Mouse (Mus musculus) kidney, postnatal 0 days (tissue): ENCODE measurements around the gene Atxn7l2. TPM values are rescaled to one million over a fixed set of nuclear protein-coding genes. Genes with fewer than 3 reads are reported as not detected.

ENCODE experiments used
- ATAC-seq: fragments of 200-750 bp; cut with Nextera tagmentation; replicated peaks from 2 replicates; pipeline ENCODE4 v1.8.0; 2017; ENCODE audit warnings: low read depth, moderate number of reproducible peaks, moderate TSS enrichment, moderate library complexity; ENCODE audit not compliant: low FRiP score
- DNase-seq: peaks from one replicate; pipeline ENCODE4 v3.0.0-alpha.2; 2016; ENCODE audit warnings: low spot score
- H3K27ac ChIP-seq: fragments of 300-500 bp; sonication (generic); 2 replicates; pipeline ENCODE4 v1.5.1; 2014; ENCODE audit warnings: mild to moderate bottlenecking
- H3K27me3 ChIP-seq: fragments of 300-500 bp; sonication (generic); 2 replicates; pipeline ENCODE4 v1.6.1; 2014; ENCODE audit warnings: low read length, mixed read lengths; ENCODE audit not compliant: insufficient read depth
- H3K36me3 ChIP-seq: fragments of 300-500 bp; sonication (generic); 2 replicates; pipeline ENCODE4 v1.6.1; 2014; ENCODE audit warnings: low read length, mixed read lengths; ENCODE audit not compliant: insufficient read depth
- H3K4me1 ChIP-seq: fragments of 300-500 bp; sonication (generic); replicated peaks from 2 replicates; pipeline ENCODE4 v1.6.1; 2014; ENCODE audit warnings: antibody characterized with exemption, low read length, mixed read lengths; ENCODE audit not compliant: insufficient read depth
- H3K4me2 ChIP-seq: fragments of 300-500 bp; sonication (generic); 2 replicates; pipeline ENCODE4 v1.6.1; 2014; ENCODE audit warnings: mild to moderate bottlenecking, low read length, moderate library complexity, mixed read lengths
- H3K4me3 ChIP-seq: fragments of 300-500 bp; sonication (generic); replicated peaks from 2 replicates; pipeline ENCODE4 v1.5.1; 2014; ENCODE audit warnings: low read depth, low read length
- H3K9ac ChIP-seq: fragments of 300-500 bp; sonication (generic); 2 replicates; pipeline ENCODE4 v1.6.1; 2014; ENCODE audit warnings: low read depth, low read length
- H3K9me3 ChIP-seq: fragments of 300-500 bp; sonication (generic); replicated peaks from 2 replicates; pipeline ENCODE4 v1.6.1; 2016; ENCODE audit warnings: low read length, inconsistent platforms, mixed read lengths
- CTCF ChIP-seq: IDR thresholded peaks from 2 replicates; pipeline ENCODE4 v1.5.1; 2016; ENCODE audit warnings: antibody characterized with exemption, low read depth, mild to moderate bottlenecking, moderate library complexity
- WGBS: fragments of 180-500 bp; shearing (Covaris S2); extraction: QIAGEN DNeasy Blood & Tissue Kit; methylation state at CpG from one replicate; pipeline ENCODE4 v1.1.7; 2014; 5-methylcytosine and 5-hydroxymethylcytosine counted together
- polyA plus RNA-seq: library from polyadenylated mRNA; unstranded; fragments of >200 nt; fragmentation: Nextera tagmentation; extraction: Ambion mirVana; gene quantifications from 2 replicates; pipeline ENCODE4 v1.2.1, GENCODE M21; 2015

The Atxn7l2 gene
- polyA plus RNA-seq, 1 experiment from 2014 or later, result 10.9 TPM

GRCm38 (mm10) chr3:108165532-108166315, 45.0 kb downstream of the Atxn7l2 start:
- Histone ChIP-seq H3K4me3 (no peak overlapping the region), H3K4me1 (peaks cover 8% of the 10 kb centered on the region; the same call in 1 of the 2 replicates), H3K9ac (no peak overlapping the region), H3K9me3 (no peaks in the 10 kb centered on the region), H3K36me3 (no peaks in the 10 kb centered on the region), H3K27me3 (no peaks in the 10 kb centered on the region), H3K4me2 (no peak overlapping the region), H3K27ac (no peak overlapping the region)
- WGBS, result 22% methylated on average over 10 of the region's 10 CpGs
- ATAC-seq (peak; percentile 18; the same call in 1 of the 2 replicates), DNase-seq (no peak)
- no peak for TF ChIP-seq CTCF

- peaks cover 8% of the 10 kb centered on the region; the same call in 1 of the 2 replicates for H3K4me1 ChIP-seq
- no peaks in the 10 kb centered on the region for H3K36me3 ChIP-seq
- 0 out of 2 replicates have a peak overlapping the region, but pooled peaks have one; percentile 5 for H3K4me3 ChIP-seq
- no peaks in the 10 kb centered on the region for H3K27me3 ChIP-seq
- no peak overlapping the region for H3K27ac ChIP-seq
- DNase-seq (peak; percentile 85), ATAC-seq (peak; percentile 34; the same call in 1 of the 2 replicates)
- H3K9ac ChIP-seq, result no peak overlapping the region
- peak; percentile 99 for TF ChIP-seq CTCF
- WGBS, result 13% methylated on average over 9 of the region's 9 CpGs
- H3K4me2 ChIP-seq, result peak overlapping the region; percentile 43
- no peaks in the 10 kb centered on the region for H3K9me3 ChIP-seq
Measured at GRCm38 (mm10) chr3:108164807-108165206, 45.9 kb downstream of the Atxn7l2 start.

DNA sequence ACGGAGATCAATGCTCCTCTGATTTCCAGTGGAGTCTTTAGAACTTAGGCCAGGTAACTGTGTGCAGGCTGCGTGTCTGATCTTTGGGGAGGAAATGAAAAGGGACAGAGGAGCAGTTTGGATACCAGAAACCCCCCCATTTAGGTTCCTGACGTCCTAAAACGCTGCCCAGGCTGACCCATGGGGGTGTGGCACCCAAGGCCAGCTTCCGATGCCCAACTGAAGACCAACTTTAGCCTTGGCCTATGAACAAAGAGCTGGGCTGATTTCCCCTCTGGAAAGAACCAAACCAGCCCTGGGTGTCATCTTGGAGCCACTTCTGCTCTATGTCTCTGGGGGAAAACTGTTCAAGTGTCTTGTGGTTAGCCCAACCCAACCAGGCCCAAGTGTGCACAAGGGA, 46.6 kb downstream of the Atxn7l2 start:
- WGBS, result 67% methylated on average over 5 of the region's 5 CpGs
- DNase-seq, result no peak

GRCm38 (mm10) chr3:108158383-108159037, 52.2 kb downstream of the Atxn7l2 start:
- no peaks in the 10 kb centered on the region for H3K27me3 ChIP-seq
- no peak overlapping the region for H3K4me3 ChIP-seq
- ATAC-seq (no peak), DNase-seq (no peak)
- WGBS, result 54% methylated on average over 9 of the region's 9 CpGs
- no peak overlapping the region for H3K4me2 ChIP-seq
- no peaks in the 10 kb centered on the region for H3K9me3 ChIP-seq
- H3K36me3 ChIP-seq, result no peaks in the 10 kb centered on the region
- no peak for TF ChIP-seq CTCF
- H3K9ac ChIP-seq, result no peak overlapping the region
- H3K27ac ChIP-seq, result no peak overlapping the region
- H3K4me1 ChIP-seq, result no peaks in the 10 kb centered on the region

More for the DNA sequence above, 46.6 kb downstream of the Atxn7l2 start:
- Histone ChIP-seq H3K4me3 (no peak overlapping the region), H3K36me3 (no peaks in the 10 kb centered on the region), H3K4me2 (no peak overlapping the region), H3K27ac (no peak overlapping the region), H3K9ac (no peak overlapping the region), H3K4me1 (peaks cover 8% of the 10 kb centered on the region; the same call in 1 of the 2 replicates), H3K27me3 (no peaks in the 10 kb centered on the region), H3K9me3 (no peaks in the 10 kb centered on the region)
- ATAC-seq, result no peak
- no peak for TF ChIP-seq CTCF

DNA sequence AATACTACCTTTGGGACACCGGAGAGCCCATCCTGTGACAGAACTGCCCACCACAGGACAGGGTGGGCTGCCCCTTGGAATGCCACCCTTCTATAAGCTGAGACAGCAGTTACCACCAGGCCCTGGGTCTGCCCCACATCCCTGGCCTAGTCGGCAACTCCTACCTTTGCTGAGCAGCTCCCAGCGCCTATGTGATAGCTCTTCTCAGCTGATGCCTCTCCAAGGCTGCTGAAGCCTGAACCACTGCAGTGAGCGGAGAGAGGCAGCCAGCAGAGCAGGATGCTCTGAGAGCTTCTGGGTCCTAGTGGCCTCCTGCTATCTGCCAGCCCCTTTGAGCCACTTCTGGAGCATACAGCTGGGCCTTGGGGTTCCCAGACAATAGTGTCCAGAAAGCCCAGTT, 56.1 kb downstream of the Atxn7l2 start, which contains the start of gene Gpr61:
Gene Gpr61, minus strand, starts transcription at position 227 of the 400 bp plus-strand sequence.
- Histone ChIP-seq H3K9me3 (no peaks in the 10 kb centered on the region), H3K4me2 (no peak within 1 kb of the TSS), H3K9ac (0 out of 2 replicates have a peak within 1 kb of the TSS, but pooled peaks have one; percentile 8), H3K36me3 (no peaks in the 10 kb centered on the region), H3K27me3 (no peaks in the 10 kb centered on the region), H3K4me3 (no peak within 1 kb of the TSS), H3K4me1 (no peaks in the 10 kb centered on the region), H3K27ac (no peak within 1 kb of the TSS)
- no peak for DNase-seq
- WGBS, result 37% methylated on average over 4 of the region's 4 CpGs
- no peak for ATAC-seq
- no peak for TF ChIP-seq CTCF

DNA sequence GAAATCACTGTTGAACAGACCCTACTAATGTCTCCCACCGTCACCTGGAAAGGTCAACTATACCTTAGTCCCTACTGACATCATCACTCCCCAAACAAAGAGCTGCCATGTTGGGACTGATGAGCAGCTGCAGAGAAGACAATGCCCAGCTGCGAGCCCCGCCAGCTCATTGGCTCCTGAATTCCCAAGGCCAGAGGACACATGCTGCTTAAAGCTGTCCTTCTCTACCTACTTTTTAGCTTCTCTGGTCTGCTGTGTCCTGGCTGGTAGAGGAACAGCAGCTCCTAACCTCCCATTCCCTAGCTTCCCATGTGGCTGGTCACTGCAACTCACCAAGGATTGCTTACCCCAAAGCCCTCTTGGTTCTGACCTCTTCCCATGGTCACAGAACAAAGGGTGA, 58.4 kb downstream of the Atxn7l2 start:
- TF ChIP-seq CTCF, result no peak
- H3K9me3 ChIP-seq, result no peaks in the 10 kb centered on the region
- no peaks in the 10 kb centered on the region for H3K27me3 ChIP-seq
- ATAC-seq (no peak), DNase-seq (no peak)
- H3K27ac ChIP-seq, result no peak overlapping the region
- no peak overlapping the region for H3K4me3 ChIP-seq
- H3K4me2 ChIP-seq, result no peak overlapping the region
- 90% methylated on average over 3 of the region's 3 CpGs for WGBS
- H3K9ac ChIP-seq, result no peak overlapping the region
- H3K36me3 ChIP-seq, result no peaks in the 10 kb centered on the region
- H3K4me1 ChIP-seq, result peaks cover 4% of the 10 kb centered on the region; the same call in 1 of the 2 replicates

Other genes with a start within 250 kb of the Atxn7l2 start
- gene Gstm3, start 241.7 kb downstream of the Atxn7l2 start, polyA plus RNA-seq, result 0.14 and 0.17 TPM in 2 replicates
- gene Gstm2, start 224.5 kb downstream of the Atxn7l2 start, polyA plus RNA-seq, result 148 and 155 TPM in 2 replicates
- 177 and 224 TPM in 2 replicates for gene Gstm1, start 193.0 kb downstream of the Atxn7l2 start, polyA plus RNA-seq
- 21.8 and 22.1 TPM in 2 replicates for gene Gstm4, start 166.0 kb downstream of the Atxn7l2 start, polyA plus RNA-seq
- 35.8 and 38.2 TPM in 2 replicates for gene Ampd2, start 124.3 kb downstream of the Atxn7l2 start, polyA plus RNA-seq
- gene Gnat2, start 118.1 kb downstream of the Atxn7l2 start, polyA plus RNA-seq, result 1.0 and 1.2 TPM in 2 replicates
- gene Gnai3, start 64.8 kb downstream of the Atxn7l2 start, polyA plus RNA-seq, result 134 and 147 TPM in 2 replicates
- gene Gpr61, start 56.1 kb downstream of the Atxn7l2 start, polyA plus RNA-seq, result not detected in 2 replicates
- gene Amigo1, start 24.6 kb downstream of the Atxn7l2 start, polyA plus RNA-seq, result 4.2 and 5.4 TPM in 2 replicates
- 3.1 and 3.4 TPM in 2 replicates for gene Cyb561d1, start 9.7 kb downstream of the Atxn7l2 start, polyA plus RNA-seq
- gene Sypl2, start 15.7 kb upstream of the Atxn7l2 start, polyA plus RNA-seq, result 3.5 and 3.6 TPM in 2 replicates
- gene Psma5, start 46.0 kb upstream of the Atxn7l2 start, polyA plus RNA-seq, result 254 and 255 TPM in 2 replicates
- gene Sort1, start 73.1 kb upstream of the Atxn7l2 start, polyA plus RNA-seq, result 11.7 and 12.4 TPM in 2 replicates
- gene Mybphl, start 154.0 kb upstream of the Atxn7l2 start, polyA plus RNA-seq, result not detected in 2 replicates
- gene Psrc1, start 172.9 kb upstream of the Atxn7l2 start, polyA plus RNA-seq, result 19.0 and 20.4 TPM in 2 replicates
- gene Celsr2, start 204.6 kb upstream of the Atxn7l2 start, polyA plus RNA-seq, result 15.1 and 16.9 TPM in 2 replicates
- 118 and 135 TPM in 2 replicates for gene Sars, start 234.3 kb upstream of the Atxn7l2 start, polyA plus RNA-seq